Mouse (Mus musculus) adrenal gland, postnatal 10 days (tissue): ENCODE data around the gene Rffl. TPM values are rescaled to one million over a fixed set of nuclear protein-coding genes. Genes with fewer than 3 reads are reported as not detected.

Experiments
- DNase-seq: peaks from one replicate; pipeline ENCODE4 v3.0.0; 2021; ENCODE audit warnings: mixed read lengths
- long read RNA-seq, 2 experiments: library from polyadenylated mRNA; stranded (forward); transcript quantifications; one replicate each; pipeline ENCODE4 v2.0.0; 2021
- total RNA-seq, 2 experiments: library from RNA; stranded (reverse); gene quantifications; 2 replicates each; pipeline ENCODE4 v1.2.3; 2021

The Rffl gene
- 10 to 100 TPM in 1 of 2 experiments, 1 to 10 TPM in 1; 9.2 to 11.2 TPM for total RNA-seq
- long read RNA-seq, experiment 1, partial matches to known transcripts: 1 of 17 reads
- long read RNA-seq, experiment 1, other reads (novel, unspliced or antisense): 11 of 17 reads
- long read RNA-seq, experiment 2, partial matches to known transcripts: 2 of 18 reads
- long read RNA-seq, experiment 2, other reads (novel, unspliced or antisense): 11 of 18 reads

DNA sequence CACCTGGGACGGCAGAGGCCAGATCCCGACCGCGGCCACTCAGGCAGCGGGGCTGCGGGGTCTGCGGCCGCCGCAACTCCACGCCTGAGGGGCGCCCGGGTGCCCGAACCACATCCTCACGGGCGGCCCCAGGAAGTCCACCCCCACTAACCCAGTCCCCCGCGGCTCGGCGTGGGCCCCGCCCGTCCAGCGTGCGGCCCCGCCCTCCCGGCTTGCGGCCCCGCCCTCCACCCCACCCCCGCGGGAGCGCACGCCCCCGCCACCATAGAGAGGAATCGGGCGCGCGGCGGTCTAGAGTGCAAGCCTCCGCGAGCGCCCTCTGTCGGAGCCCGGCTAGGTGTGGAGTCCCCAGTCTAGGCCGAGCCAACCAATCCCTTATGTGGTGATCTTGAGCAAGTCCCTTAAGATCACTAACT is at the start of gene Rffl:
Gene Rffl (minus strand): TSS at position 180 of the 416 bp plus-strand sequence.
- DNase-seq: peak; percentile 98

DNA sequence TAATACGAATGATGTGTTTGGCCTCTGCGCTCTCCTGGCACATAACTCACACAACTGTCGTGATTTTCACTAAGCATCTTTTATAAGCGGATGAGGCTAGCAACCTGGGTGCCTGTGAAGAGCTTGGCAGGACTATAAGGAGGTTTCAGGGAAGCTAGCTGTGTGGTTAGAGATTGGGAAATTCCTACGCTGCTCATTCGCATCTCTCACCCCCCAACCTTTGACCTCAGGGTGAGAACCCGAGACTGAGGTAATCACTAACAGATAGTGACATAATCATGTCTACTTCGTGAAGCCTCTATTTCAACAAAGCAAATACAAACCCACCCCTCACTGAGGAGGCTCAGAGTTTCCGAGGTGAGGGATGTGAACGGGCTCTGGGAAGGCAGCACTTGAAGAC is 49.8 kb upstream of the Rffl start:
- DNase-seq: no peak

DNA sequence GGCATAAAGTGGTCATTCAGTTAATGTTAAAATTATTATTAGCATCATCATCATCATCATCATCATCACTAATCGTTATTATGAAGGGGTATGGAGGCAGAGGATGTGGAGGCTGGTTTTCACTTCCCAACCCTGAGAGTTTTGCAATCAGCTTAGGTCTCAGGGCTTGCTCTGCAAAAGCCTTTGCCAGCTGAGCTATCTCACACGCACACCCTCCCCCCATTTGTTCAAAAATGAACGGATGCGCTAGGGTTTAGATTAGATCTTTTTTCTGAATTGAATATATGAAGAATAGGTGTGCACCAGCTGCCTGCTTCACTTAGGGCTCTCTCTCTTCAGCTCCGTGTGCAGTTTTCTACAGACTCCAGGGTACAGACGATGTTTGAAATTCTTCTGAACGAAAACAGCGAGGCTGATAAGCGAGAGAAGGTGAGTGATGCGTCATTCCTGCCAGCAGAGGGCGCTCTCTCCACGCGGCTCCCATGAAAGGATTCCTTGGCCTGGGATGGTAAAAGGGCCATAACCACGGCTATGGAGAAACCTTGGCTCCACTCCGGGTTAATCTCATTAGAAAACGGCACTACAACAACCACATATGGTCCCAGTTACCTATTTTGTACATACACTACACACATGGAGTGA is 43.8 kb upstream of the Rffl start:
- DNase-seq: peak; percentile 88

- no peak for DNase-seq
These were observed 39.8 kb upstream of the Rffl start for GRCm38 (mm10) chr11:82910679-82911389.

GRCm38 (mm10) chr11:82910250-82910649 is 39.2 kb upstream of the Rffl start, which contains the start of gene Unc45b:
Gene Unc45b, plus strand, starts transcription at chr11:82910550.
- DNase-seq: no peak

- DNase-seq: no peak
These were observed 37.6 kb upstream of the Rffl start for GRCm38 (mm10) chr11:82908608-82908989.

- DNase-seq: peak; percentile 97
These were observed 36.9 kb upstream of the Rffl start, which contains the start of gene Nle1 for GRCm38 (mm10) chr11:82907651-82908607. Gene Nle1, minus strand, starts transcription at chr11:82908411.

GRCm38 (mm10) chr11:82905816-82906215 is 34.8 kb upstream of the Rffl start:
- no peak for DNase-seq

DNA sequence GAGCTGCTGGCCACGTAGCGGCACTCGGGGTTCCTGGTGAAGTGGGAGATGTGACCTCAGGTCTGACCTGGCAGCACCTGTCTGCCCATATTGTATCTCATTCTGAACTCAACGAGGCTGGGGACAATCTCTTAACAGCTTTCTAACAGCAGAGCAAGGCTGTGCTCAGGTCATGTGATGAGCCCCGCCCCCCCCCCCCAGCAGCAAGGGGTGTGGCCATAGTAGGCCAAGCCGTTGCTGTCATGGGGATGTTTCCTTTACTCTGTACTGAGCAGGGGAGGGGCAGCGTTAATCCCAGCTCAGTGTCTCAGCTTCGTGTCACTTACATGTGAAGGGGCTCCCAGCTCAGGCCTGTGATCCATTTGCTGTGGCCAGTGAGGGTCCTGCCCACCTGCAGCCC is 33.9 kb upstream of the Rffl start:
- no peak for DNase-seq

GRCm38 (mm10) chr11:82901606-82902310 is 30.7 kb upstream of the Rffl start:
- DNase-seq: no peak

DNA sequence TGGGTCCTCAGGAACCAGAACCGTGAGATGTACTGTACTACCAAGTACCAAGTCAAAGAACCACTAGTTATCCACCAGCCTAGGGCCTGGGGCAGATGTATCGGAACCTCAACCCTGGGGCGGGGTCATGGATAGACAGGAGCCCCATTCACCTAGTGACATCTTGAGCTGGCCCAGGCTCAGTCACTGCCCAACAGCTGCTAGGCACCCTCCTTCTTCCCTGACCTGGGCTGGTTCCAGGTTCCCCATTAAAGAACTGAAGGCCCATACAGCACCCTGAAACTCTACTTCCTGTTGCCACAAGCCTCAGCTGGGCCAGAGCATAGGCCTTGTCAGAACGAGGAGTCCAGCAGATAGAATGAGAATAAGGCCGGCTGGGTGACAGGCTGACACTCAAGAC is 28.7 kb upstream of the Rffl start:
- DNase-seq: no peak

DNA sequence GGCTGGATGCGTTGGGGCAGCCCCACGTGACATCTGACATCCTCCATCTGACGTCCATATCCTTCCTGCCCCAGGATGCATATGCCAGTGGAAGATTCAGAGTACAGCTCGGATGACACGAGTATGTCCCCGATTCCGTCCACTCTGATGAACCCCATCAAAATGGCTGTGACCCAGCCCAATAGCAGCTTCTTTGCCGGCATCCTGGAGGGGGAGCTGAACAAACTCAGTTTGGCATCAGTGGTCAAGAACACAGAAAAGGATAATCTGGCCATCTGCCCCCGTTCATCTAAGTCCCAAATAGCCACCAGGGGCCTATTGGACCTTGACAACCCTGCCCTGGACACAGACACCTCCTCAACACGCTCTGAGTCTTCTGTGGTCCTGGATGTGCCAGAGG is 26.5 kb upstream of the Rffl start:
- DNase-seq: no peak

GRCm38 (mm10) chr11:82891936-82892335 is 20.9 kb upstream of the Rffl start, which contains the start of gene Fndc8:
Gene Fndc8, plus strand, starts transcription at chr11:82892124.
- no peak for DNase-seq

DNA sequence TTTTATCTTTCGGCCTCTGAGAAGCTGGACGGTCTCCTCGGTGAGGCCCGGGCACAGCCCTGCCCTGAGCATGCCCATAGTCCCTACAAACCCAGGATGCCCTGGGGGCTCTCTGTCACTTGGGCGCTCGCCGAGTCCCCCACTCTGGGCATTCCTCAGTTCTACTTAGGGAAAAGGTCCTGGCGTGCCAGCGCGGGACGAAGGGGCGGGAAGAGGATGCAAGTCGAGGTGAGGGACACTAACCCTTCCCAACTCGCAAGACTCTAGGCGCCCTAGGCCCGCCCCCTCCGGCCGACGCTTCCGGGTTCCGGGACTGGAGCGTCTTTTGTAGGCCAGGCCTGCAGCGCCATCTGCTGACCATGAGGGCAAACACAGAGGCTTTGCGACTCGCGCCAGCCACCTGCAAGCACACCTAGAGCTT is 19.3 kb upstream of the Rffl start, which contains the start of gene Rad51d:
Gene Rad51d (minus strand): TSS at position 273 of the 421 bp plus-strand sequence.
- peak; percentile 97 for DNase-seq

GRCm38 (mm10) chr11:82889524-82890341 is 18.7 kb upstream of the Rffl start:
- DNase-seq: peak; percentile 34

- DNase-seq: peak; percentile 61
These were observed 17.5 kb upstream of the Rffl start for GRCm38 (mm10) chr11:82888491-82888946.

DNA sequence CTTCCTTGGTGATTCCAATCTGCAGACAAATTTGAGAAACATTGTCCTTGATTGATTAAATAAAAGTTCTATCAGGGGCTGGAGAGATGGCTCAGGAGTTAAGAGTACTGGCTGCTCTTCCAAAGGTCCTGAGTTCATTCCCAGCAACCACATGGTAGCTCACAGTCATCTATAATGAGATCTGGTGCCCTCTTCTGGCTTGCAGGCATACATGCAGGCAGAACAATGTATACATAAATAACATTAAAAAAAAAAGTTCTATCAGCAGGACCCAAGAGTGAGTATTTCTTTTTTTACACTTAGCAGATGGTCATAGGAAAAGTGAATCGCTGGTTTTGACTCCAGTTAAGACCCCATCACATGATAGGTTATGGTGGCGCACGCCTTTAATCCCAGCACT is 15.5 kb upstream of the Rffl start:
- no peak for DNase-seq

- no peak for DNase-seq
These were observed 12.2 kb upstream of the Rffl start for GRCm38 (mm10) chr11:82883180-82883579.

GRCm38 (mm10) chr11:82877726-82878344 is 6.8 kb upstream of the Rffl start:
- no peak for DNase-seq

DNA sequence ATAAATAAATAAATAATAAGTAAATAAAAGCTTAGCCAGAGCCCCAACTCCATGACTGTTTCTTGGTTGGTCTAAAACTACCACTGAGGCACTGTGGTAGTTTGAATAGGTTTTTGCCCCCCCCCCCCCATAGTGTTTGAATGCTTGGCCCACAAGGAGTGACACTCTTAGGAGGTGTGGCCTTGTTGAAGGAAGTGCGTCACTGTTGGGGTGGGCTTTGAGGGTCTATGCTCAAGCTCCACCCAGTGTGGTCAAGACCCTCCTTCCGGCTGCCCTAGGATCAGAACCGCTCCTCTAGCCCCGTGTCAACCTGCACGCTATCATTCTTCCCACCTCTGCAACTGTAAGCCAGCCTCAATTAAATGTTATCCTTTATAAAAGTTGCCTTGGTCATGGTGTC is 4.6 kb upstream of the Rffl start:
- no peak for DNase-seq
